Mouse (Mus musculus): Measurements from ENCODE around the gene Slf2. TPM values are rescaled to one million over a fixed set of nuclear protein-coding genes. Genes with fewer than 3 reads are reported as not detected.

The Slf2 gene
- polyA plus RNA-seq, 1 experiment from 2014 or later, result 28.3 TPM

DNA sequence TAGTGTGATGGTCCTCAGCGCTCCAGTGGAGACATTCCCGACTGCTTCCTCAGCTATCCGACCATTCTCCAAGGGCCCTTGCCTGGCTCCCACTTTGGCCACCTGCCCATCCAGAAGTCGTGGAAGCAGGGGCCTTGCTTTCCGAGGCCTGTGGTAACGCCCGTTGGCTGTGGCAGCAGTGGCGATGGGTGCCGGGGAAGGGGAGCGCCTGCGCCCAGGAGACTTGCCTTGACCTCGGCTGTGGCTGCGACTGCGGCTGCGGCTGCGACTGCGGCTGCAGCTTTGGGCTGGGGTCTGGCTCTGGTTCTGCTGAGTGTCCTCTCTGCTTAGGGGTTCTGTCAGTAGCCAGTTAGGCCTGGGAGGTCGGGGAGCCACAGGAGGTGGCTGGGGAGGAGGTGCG, 97.8 kb downstream of the Slf2 start:
- 62% methylated on average over 19 of the region's 19 CpGs for WGBS
- Histone ChIP-seq H3K4me1 (replicated peaks) (peaks cover 26% of the 10 kb centered on the region; the same call in 1 of the 2 replicates), H3K27ac (replicated peaks) (no peak overlapping the region), H3K4me2 (no peak overlapping the region), H3K36me3 (peaks cover 28% of the 10 kb centered on the region), H3K27me3 (no peaks in the 10 kb centered on the region), H3K9me3 (no peaks in the 10 kb centered on the region), H3K9ac (no peak overlapping the region), H3K4me3 (no peak overlapping the region)
- no peak for ATAC-seq (ENCODE audit: low FRiP score, low read depth)

DNA sequence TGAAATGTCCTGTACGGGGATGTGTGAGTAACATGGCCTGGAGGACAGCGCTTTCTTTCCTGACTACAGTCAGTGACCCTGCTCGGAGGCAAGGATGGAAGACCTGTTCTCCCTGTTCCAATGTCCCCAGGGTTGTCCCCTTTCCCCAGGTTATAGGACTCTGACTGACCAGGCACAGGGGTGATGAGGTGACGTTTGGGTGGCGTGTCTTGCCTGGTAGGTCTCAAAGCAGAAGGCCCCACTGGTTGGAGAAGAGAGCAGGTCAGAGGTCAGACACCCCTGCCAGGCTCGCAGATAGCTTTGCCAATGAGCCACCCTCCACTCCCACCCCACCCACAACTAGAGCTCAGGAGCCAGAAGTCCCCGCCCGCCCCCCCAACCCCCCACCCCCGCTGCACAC, 98.6 kb downstream of the Slf2 start:
- Histone ChIP-seq H3K9ac (no peak overlapping the region), H3K4me2 (no peak overlapping the region), H3K27me3 (no peaks in the 10 kb centered on the region), H3K27ac (replicated peaks) (no peak overlapping the region), H3K9me3 (no peaks in the 10 kb centered on the region), H3K36me3 (peaks cover 28% of the 10 kb centered on the region), H3K4me1 (replicated peaks) (peaks cover 26% of the 10 kb centered on the region; the same call in 1 of the 2 replicates), H3K4me3 (no peak overlapping the region)
- 51% methylated on average over 9 of the region's 9 CpGs for WGBS
- no peak for ATAC-seq (ENCODE audit: low FRiP score, low read depth)

DNA sequence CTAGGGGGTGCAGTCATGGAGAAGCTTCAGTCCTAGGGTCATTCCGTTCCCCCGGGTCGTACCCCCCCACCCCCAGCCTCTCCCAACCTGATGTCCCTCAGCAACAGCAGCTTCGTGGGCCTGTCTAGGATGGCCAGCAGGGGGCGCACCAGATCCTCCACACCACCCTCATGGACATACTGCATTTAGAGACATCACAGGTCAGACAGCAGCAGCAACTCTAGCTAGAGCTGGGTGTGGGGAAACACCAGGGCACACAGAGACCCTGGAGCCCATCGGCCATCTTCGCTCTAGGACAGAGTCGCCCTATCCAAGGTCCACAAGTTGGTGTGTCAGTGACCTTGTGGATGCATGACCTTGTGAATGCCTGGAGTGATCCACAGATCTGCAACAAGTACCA, 99.2 kb downstream of the Slf2 start:
- WGBS, result 37% methylated on average over 8 of the region's 8 CpGs
- H3K9ac ChIP-seq, result no peak overlapping the region
- H3K27ac ChIP-seq (replicated peaks), result no peak overlapping the region
- ATAC-seq (ENCODE audit: low FRiP score, low read depth), result peak; percentile 17; the same call in 1 of the 2 replicates
- H3K4me3 ChIP-seq, result no peak overlapping the region
- no peaks in the 10 kb centered on the region for H3K9me3 ChIP-seq
- no peak overlapping the region for H3K4me2 ChIP-seq
- no peaks in the 10 kb centered on the region for H3K27me3 ChIP-seq
- H3K36me3 ChIP-seq, result peaks cover 25% of the 10 kb centered on the region
- peaks cover 26% of the 10 kb centered on the region; the same call in 1 of the 2 replicates for H3K4me1 ChIP-seq (replicated peaks)

DNA sequence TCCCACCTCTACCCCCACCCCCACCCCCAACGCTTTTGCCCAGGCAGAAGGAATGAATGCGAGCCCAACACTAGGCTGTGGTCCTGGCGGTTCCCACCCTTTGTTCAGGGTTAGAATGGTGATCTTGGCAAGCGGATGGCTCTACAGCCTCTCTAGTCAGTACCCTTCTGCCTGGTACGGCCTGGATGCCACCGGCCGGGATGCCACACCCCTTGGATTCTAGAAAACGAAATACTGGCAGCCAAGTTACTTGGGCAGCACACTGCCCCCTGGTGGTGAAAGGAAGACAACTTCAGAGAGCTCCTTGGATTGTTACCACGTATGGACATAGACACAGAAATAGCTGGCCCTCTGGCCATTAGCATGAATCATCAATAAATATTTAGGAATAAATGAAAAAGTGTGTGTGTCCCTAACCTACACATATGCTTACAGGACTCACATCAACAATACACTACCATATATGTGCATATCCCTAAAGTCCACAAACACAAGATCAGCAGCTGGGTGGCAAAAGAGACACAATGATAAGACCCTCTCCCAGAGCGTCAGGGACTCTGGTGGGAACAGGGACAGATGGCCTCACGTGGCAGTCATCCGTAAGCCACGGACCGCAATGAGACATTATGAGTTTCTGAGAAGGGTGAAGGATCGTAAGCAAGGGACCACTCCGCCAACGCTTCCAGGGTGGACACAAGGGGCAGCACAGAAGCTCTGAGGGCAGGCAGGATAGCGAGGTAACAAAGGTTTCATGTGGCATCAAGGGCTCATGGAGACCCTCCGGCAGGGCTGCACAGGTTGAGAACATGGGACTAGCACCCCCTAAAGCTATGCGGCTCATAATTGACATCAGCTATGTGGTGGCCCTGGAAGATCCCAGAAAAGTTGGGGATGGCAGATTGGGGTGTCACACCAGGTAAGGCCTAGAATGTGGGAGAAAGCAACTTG, 100.1 kb downstream of the Slf2 start:
- Histone ChIP-seq H3K4me2 (peak overlapping the region; percentile 44), H3K9me3 (no peaks in the 10 kb centered on the region), H3K27ac (replicated peaks) (no peak overlapping the region), H3K4me3 (no peak overlapping the region), H3K27me3 (no peaks in the 10 kb centered on the region), H3K9ac (no peak overlapping the region), H3K4me1 (replicated peaks) (peaks cover 26% of the 10 kb centered on the region; the same call in 1 of the 2 replicates), H3K36me3 (peaks cover 17% of the 10 kb centered on the region)
- ATAC-seq (ENCODE audit: low FRiP score, low read depth), result peak; percentile 55
- WGBS, result 38% methylated on average over 20 of the region's 20 CpGs

DNA sequence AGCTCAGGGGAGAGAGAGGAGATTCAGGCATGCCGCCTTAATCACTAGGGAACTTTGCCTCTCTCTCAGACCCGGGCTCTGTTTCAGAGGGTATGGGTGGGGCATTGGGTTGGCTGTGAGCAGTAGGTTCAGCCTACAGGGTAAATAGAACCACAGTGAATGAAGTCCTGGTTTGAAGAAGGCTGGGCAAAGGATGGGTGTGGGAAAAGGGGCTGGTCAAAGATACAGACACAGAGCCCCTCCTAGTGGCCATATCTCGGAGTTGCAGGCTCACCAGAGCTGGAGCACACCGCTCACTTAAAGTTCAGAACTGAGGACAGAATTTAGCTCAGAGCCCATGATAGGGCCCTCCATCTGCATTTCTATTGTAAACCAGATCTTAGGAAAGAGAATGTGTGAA, 100.8 kb downstream of the Slf2 start:
- Histone ChIP-seq H3K27ac (replicated peaks) (no peak overlapping the region), H3K9me3 (no peaks in the 10 kb centered on the region), H3K9ac (no peak overlapping the region), H3K4me3 (no peak overlapping the region), H3K36me3 (peaks cover 10% of the 10 kb centered on the region; the same call in 1 of the 2 replicates), H3K27me3 (no peaks in the 10 kb centered on the region), H3K4me2 (no peak overlapping the region), H3K4me1 (replicated peaks) (peaks cover 26% of the 10 kb centered on the region; the same call in 1 of the 2 replicates)
- ATAC-seq (ENCODE audit: low FRiP score, low read depth), result peak; percentile 30; the same call in 1 of the 2 replicates
- 25% methylated on average over 4 of the region's 4 CpGs for WGBS

Other genes starting within 250 kb of the Slf2 start
- gene Pax2, start 175.1 kb upstream of the Slf2 start, polyA plus RNA-seq (2015; fragmentation: Nextera tagmentation; extraction: Ambion mirVana), result 12.3 and 15.5 TPM in 2 replicates
- 17.3 and 18.9 TPM in 2 replicates for gene Sema4g, start 58.0 kb downstream of the Slf2 start, polyA plus RNA-seq (2015; fragmentation: Nextera tagmentation; extraction: Ambion mirVana)
- gene Twnk, start 74.5 kb downstream of the Slf2 start, polyA plus RNA-seq (2015; fragmentation: Nextera tagmentation; extraction: Ambion mirVana), result 14.1 and 14.8 TPM in 2 replicates
- gene Mrpl43, start 75.3 kb downstream of the Slf2 start, polyA plus RNA-seq (2015; fragmentation: Nextera tagmentation; extraction: Ambion mirVana), result 88.6 and 94.7 TPM in 2 replicates
- gene Lzts2, start 83.3 kb downstream of the Slf2 start, polyA plus RNA-seq (2015; fragmentation: Nextera tagmentation; extraction: Ambion mirVana), result 25.4 and 28.7 TPM in 2 replicates
- gene Pdzd7, start 114.6 kb downstream of the Slf2 start, polyA plus RNA-seq (2015; fragmentation: Nextera tagmentation; extraction: Ambion mirVana), result 2.6 and 3.2 TPM in 2 replicates
- 74.7 and 90.5 TPM in 2 replicates for gene Sfxn3, start 116.4 kb downstream of the Slf2 start, polyA plus RNA-seq (2015; fragmentation: Nextera tagmentation; extraction: Ambion mirVana)
- 2.3 and 2.6 TPM in 2 replicates for gene Kazald1, start 144.1 kb downstream of the Slf2 start, polyA plus RNA-seq (2015; fragmentation: Nextera tagmentation; extraction: Ambion mirVana)
- 0.88 and 1.8 TPM in 2 replicates for gene Tlx1, start 219.5 kb downstream of the Slf2 start, polyA plus RNA-seq (2015; fragmentation: Nextera tagmentation; extraction: Ambion mirVana)